Mouse (Mus musculus) stomach, postnatal 0 days (tissue): ENCODE measurements at regions not wholly inside any gene's neighbourhood (a gene's known extent, or its start where the extent isn't known, plus 50 kb on each side); places are given as distances from the start of the nearest gene placed in this dataset.

Source experiments
- CTCF ChIP-seq: IDR thresholded peaks from 2 replicates; pipeline ENCODE4 v1.5.1; 2016; ENCODE audit warnings: antibody characterized with exemption, low read depth, mild to moderate bottlenecking, moderate library complexity
- EP300 ChIP-seq: optimal IDR thresholded peaks from 2 replicates; pipeline ENCODE3; 2016; ENCODE audit warnings: antibody characterized with exemption

- no peak for TF ChIP-seq CTCF
- TF ChIP-seq EP300: no peak
Observed at GRCm38 (mm10) chr17:85805726-85806359, 117.8 kb upstream of the Six2 start.
